Mouse (Mus musculus) lung, embryonic 14.5 days (tissue): ENCODE results near the gene Rnf180. TPM values are rescaled to one million over a fixed set of nuclear protein-coding genes. Genes with fewer than 3 reads are reported as not detected.

Experiments used
- ATAC-seq: fragments of 200-750 bp; cut with Nextera tagmentation; 2 replicates; pipeline ENCODE4 v1.8.0; 2017; ENCODE audit warnings: mild to moderate bottlenecking, moderate TSS enrichment, moderate library complexity; ENCODE audit not compliant: insufficient read depth
- DNase-seq: peaks from one replicate; pipeline ENCODE4 v3.0.0-alpha.2; 2015
- H3K27ac ChIP-seq: fragments of 300-500 bp; sonication (generic); 2 replicates; pipeline ENCODE4 v1.5.1; 2014; ENCODE audit warnings: low read depth, mild to moderate bottlenecking, moderate library complexity
- H3K27me3 ChIP-seq: fragments of 300-500 bp; sonication (generic); 2 replicates; pipeline ENCODE4 v1.6.1; 2014; ENCODE audit warnings: low read length, control low read depth; ENCODE audit not compliant: insufficient read depth
- H3K36me3 ChIP-seq: fragments of 300-500 bp; sonication (generic); 2 replicates; pipeline ENCODE4 v1.6.1; 2014; ENCODE audit warnings: control low read depth; ENCODE audit not compliant: insufficient read depth
- H3K4me1 ChIP-seq: fragments of 300-500 bp; sonication (generic); 2 replicates; pipeline ENCODE4 v1.6.1; 2014; ENCODE audit warnings: antibody characterized with exemption, control low read depth; ENCODE audit not compliant: insufficient read depth
- H3K4me2 ChIP-seq: fragments of 300-500 bp; sonication (generic); 2 replicates; pipeline ENCODE4 v1.6.1; 2014; ENCODE audit warnings: mild to moderate bottlenecking
- H3K4me3 ChIP-seq: fragments of 300-500 bp; sonication (generic); 2 replicates; pipeline ENCODE4 v1.5.1; 2014; ENCODE audit warnings: low read depth, low read length
- H3K9ac ChIP-seq: fragments of 300-500 bp; sonication (generic); 2 replicates; pipeline ENCODE4 v1.6.1; 2014
- H3K9me3 ChIP-seq: fragments of 300-500 bp; sonication (generic); 2 replicates; pipeline ENCODE4 v1.6.1; 2016; ENCODE audit warnings: low read depth, low read length, control low read depth
- CTCF ChIP-seq: IDR thresholded peaks from 2 replicates; pipeline ENCODE4 v1.5.1; 2016; ENCODE audit warnings: antibody characterized with exemption, low read depth
- WGBS: fragments of 180-500 bp; shearing (Covaris S2); extraction: QIAGEN DNeasy Blood & Tissue Kit; methylation state at CpG from one replicate; pipeline ENCODE4 v1.1.7; 2014; 5-methylcytosine and 5-hydroxymethylcytosine counted together
- polyA plus RNA-seq: library from polyadenylated mRNA; unstranded; fragments of >200 nt; fragmentation: Nextera tagmentation; extraction: Ambion mirVana; gene quantifications from 2 replicates; pipeline ENCODE4 v1.2.1, GENCODE M21; 2014

The Rnf180 gene
- polyA plus RNA-seq, 1 experiment from 2014 or later, result 4.1 TPM

- H3K4me3 ChIP-seq, result no peak overlapping the region
- DNase-seq, result no peak
- no peak for TF ChIP-seq CTCF
- ATAC-seq, result no peak
- H3K27me3 ChIP-seq, result no peaks in the 10 kb centered on the region
- 73% methylated on average over 4 of the region's 4 CpGs for WGBS
- no peaks in the 10 kb centered on the region for H3K36me3 ChIP-seq
- H3K9me3 ChIP-seq, result no peaks in the 10 kb centered on the region
- no peak overlapping the region for H3K9ac ChIP-seq
- no peak overlapping the region for H3K4me2 ChIP-seq
- no peak overlapping the region for H3K27ac ChIP-seq
- H3K4me1 ChIP-seq, result no peaks in the 10 kb centered on the region
Observed at GRCm38 (mm10) chr13:105100705-105101104, 193.9 kb downstream of the Rnf180 start.

GRCm38 (mm10) chr13:105096316-105096715 is 198.3 kb downstream of the Rnf180 start:
- TF ChIP-seq CTCF, result no peak
- WGBS, result 66% methylated on average over 2 of the region's 2 CpGs
- no peak overlapping the region for H3K27ac ChIP-seq
- no peak for ATAC-seq
- H3K36me3 ChIP-seq, result no peaks in the 10 kb centered on the region
- H3K9me3 ChIP-seq, result no peaks in the 10 kb centered on the region
- no peaks in the 10 kb centered on the region for H3K27me3 ChIP-seq
- no peak overlapping the region for H3K9ac ChIP-seq
- H3K4me1 ChIP-seq, result no peaks in the 10 kb centered on the region
- H3K4me3 ChIP-seq, result no peak overlapping the region
- DNase-seq, result no peak
- no peak overlapping the region for H3K4me2 ChIP-seq

- 80% methylated on average over 3 of the region's 3 CpGs for WGBS
Observed at GRCm38 (mm10) chr13:105089276-105089675, 205.3 kb downstream of the Rnf180 start.

GRCm38 (mm10) chr13:105081862-105082261 is 212.8 kb downstream of the Rnf180 start, which contains the start of gene 4933425L06Rik:
4933425L06Rik (plus strand) TSS chr13:105082122.
- no peak within 1 kb of the TSS for H3K4me2 ChIP-seq
- TF ChIP-seq CTCF, result no peak
- H3K27me3 ChIP-seq, result no peaks in the 10 kb centered on the region
- no peak within 1 kb of the TSS for H3K9ac ChIP-seq
- ATAC-seq (no peak), DNase-seq (no peak)
- WGBS, result 88% methylated on average over 10 of the region's 10 CpGs
- no peaks in the 10 kb centered on the region for H3K36me3 ChIP-seq
- no peak within 1 kb of the TSS for H3K27ac ChIP-seq
- no peaks in the 10 kb centered on the region for H3K4me1 ChIP-seq
- H3K9me3 ChIP-seq, result no peaks in the 10 kb centered on the region
- H3K4me3 ChIP-seq, result no peak within 1 kb of the TSS

More at GRCm38 (mm10) chr13:105089276-105089675, 205.3 kb downstream of the Rnf180 start:
- no peak overlapping the region for H3K27ac ChIP-seq
- no peak overlapping the region for H3K4me2 ChIP-seq
- TF ChIP-seq CTCF, result no peak
- no peaks in the 10 kb centered on the region for H3K27me3 ChIP-seq
- no peaks in the 10 kb centered on the region for H3K9me3 ChIP-seq
- DNase-seq (no peak), ATAC-seq (no peak)
- no peak overlapping the region for H3K4me3 ChIP-seq
- H3K4me1 ChIP-seq, result no peaks in the 10 kb centered on the region
- no peaks in the 10 kb centered on the region for H3K36me3 ChIP-seq
- H3K9ac ChIP-seq, result no peak overlapping the region

Other genes with a start within 250 kb of the Rnf180 start
- 0.81 and 0.83 TPM in 2 replicates for gene Rgs7bp, start 239.9 kb downstream of the Rnf180 start, polyA plus RNA-seq
- gene 4933425L06Rik, start 212.7 kb downstream of the Rnf180 start, polyA plus RNA-seq, result not detected in 2 replicates
- not detected in 2 replicates for gene Htr1a, start 148.8 kb upstream of the Rnf180 start, polyA plus RNA-seq